Mouse (Mus musculus) mature B cell (primary cell): Measurements from ENCODE around the gene Dcpp1.
"Not testable (repeated sequence)": the region's sequence is repeated elsewhere in the genome, so short reads cannot be mapped to it uniquely, and the experiment has no call there.

Source experiments
- in situ Hi-C: fragments of 300-500 bp; cut with MboI; formaldehyde crosslinking; loops from 2 replicates; pipeline ENCODE4 v1.14.3; 2019

Gene Dcpp1

DNA sequence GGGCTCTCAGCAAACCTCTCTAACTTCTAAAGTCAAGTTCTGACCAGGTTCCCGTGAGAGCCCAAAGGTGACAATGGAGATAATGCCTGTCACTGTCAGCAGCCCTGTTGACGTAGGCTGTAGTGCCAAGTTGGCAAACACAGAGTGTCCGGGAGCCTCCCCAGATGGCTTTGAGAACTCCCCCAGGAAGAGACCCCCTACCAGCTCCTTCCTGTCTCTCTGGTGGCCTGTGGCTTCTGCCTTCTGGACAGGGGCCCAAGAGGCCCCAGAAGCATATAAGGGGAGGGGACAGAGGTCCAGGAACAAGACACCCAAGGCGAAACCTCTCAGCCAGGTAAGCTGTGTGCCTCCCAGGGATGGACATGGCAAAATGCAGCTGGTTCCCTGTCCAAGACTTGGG is at the start of gene Dcpp1, which contains the start of gene Dcpp2:
Gene Dcpp1 (plus strand): TSS at position 301 of the 400 bp plus-strand sequence.
Gene Dcpp2 (plus strand): TSS at position 305 of the 400 bp plus-strand sequence.
- in situ Hi-C loops: not testable (repeated sequence)

DNA sequence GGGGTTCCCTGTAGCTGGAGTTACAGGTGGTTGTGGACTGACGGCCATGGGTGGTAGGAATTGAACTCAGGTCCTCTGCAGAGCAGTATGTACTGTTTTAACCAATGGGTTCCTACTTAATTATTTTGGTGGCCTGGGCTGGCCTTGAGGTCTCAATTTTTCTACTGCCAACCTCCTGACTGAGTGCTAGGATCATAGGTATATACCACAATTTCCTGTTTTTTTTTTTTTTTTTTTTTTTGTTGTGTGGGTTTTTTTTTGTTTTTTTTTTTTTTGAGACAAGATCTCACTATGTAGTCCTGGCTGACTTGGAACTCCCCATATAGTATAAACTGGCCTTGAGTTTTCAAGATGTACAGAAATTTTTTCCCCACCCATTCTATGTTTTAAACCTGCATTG is 49.5 kb upstream of the Dcpp1 start:
- in situ Hi-C loops: no loop called here

DNA sequence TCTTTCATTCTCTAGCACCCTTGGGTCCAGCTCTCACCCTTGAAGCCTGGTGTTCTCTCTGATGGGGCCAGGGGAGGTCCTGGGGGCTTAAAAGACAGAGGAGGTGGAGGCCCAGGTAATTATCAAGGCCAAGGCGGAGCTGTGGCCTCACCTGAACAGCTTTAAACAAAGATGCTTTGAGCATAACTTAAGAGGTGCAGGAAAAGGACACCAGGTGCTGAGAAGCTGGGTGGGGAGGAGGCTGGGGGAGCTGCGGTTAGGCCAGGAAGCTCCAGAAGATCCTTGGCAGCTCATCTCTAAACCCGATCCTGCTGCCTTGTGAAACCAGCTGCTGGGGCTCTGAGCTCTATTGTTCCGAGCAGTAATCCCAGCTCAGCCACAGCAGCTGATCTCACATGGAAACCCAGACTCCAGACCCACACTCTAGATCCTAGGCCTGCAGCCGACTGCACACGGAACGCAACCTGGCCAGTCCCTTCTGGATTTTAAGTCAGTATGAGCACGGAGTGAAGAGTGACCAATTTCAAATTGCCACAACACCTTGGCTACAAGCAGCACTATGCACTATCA is 44.6 kb upstream of the Dcpp1 start, which contains the start of gene Prss33:
Gene Prss33 (minus strand): TSS at position 51 of the 570 bp plus-strand sequence.
- in situ Hi-C loops: loop anchor here (5.0 kb wide), 1 partner anchor 59 kb away; no protein-coding TSS in a partner anchor

DNA sequence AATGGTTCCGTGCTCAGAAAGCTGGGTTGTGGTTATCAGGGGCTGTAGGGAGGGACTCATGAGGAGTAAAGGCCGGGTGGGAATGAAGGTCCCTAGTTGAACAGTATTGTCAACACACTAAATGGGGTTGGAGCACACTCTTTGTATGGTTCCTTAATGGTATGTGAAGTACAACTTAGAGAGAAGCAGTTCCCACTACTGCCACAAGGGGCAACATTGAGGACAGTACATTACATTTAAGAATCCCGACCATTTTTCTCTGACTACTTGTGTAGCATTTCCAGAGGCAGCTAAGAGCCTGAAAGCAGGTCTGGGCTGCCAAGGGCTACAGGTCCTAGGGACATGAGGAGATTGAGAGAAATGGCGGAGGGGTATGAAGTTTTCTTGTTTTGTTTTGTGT is 39.5 kb upstream of the Dcpp1 start:
- in situ Hi-C loops: no loop called here

GRCm38 (mm10) chr17:23843141-23843811 is 37.4 kb upstream of the Dcpp1 start:
- in situ Hi-C loops: no loop called here

GRCm38 (mm10) chr17:23843812-23844273 is 36.8 kb upstream of the Dcpp1 start, which contains the start of the genes Prss32 and Prss41:
Prss32 (plus strand) TSS chr17:23843855.
Prss41 (minus strand) TSS chr17:23844172.
- in situ Hi-C loops: no loop called here

DNA sequence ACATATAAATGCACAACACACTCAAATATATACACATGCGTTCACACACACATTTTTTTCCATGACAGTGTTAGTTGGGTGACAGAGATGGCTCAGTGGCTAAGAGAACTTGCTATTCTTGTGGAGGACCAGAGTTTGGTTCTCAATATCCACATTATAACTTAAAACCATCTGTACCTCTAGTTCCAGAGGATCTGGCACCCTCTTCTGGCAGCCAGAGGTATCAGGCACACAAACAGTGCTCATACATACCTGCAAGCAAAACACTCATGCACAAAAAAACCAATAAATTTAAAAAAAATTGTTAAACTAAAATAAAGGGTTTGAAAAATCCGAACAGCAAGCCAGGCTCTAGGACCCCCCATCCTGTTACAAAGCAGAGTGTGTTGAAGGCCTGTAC is 30.6 kb upstream of the Dcpp1 start:
- in situ Hi-C loops: loop anchor here (10.0 kb wide), 1 partner anchor 115 kb away; no protein-coding TSS in a partner anchor

GRCm38 (mm10) chr17:23850853-23851749 is 29.6 kb upstream of the Dcpp1 start:
- in situ Hi-C loops: loop anchor here (10.0 kb wide), 1 partner anchor 114 kb away; no protein-coding TSS in a partner anchor

GRCm38 (mm10) chr17:23853292-23853691 is 27.4 kb upstream of the Dcpp1 start:
- in situ Hi-C loops: loop anchor here (10.0 kb wide), 1 partner anchor 112 kb away; no protein-coding TSS in a partner anchor

DNA sequence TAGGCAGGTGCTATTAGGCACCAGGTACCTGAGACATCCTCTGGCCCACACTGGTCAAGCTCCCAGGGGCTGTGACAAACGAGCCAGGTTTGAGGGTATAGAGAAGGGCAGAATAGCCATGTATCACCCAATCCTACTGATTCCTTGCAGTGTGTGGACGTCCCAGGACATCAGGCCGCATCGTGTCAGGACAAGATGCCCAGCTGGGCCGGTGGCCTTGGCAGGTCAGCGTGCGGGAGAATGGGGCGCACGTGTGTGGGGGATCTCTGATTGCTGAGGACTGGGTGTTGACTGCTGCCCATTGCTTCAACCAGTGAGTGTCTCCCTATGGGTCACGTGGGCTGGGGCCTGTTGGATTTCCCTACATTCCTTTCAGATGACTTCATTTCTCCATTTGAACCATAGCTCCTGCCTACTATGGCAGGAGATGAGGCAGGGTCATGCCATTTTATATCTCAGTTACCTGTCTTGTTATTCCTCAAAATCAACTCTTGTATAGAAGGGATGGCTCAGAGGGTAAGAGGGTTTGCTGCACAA is 26.4 kb upstream of the Dcpp1 start:
- in situ Hi-C loops: loop anchor here (10.0 kb wide), 1 partner anchor 111 kb away; no protein-coding TSS in a partner anchor

GRCm38 (mm10) chr17:23857193-23857592 is 23.5 kb upstream of the Dcpp1 start:
- in situ Hi-C loops: loop anchor here (10.0 kb wide), 1 partner anchor 108 kb away; no protein-coding TSS in a partner anchor

DNA sequence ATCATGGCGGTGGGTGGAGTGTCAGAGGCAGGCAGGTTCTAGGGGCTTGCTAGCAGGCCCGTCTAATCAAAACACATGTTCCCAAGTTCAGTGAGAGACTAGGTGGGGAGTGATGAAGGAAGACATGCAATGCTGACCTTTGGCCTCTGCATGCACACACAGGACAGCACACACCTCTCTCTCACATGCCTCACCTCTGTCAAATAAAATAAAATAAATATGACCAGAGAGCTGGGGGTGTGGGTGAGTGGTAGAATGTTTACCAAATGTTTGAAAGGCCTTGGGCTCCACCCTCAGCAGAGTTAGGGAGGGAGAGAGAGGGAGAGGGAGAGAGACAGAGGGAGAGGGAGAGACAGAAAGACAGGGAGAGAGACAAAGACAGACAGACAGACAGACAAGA is 22.8 kb upstream of the Dcpp1 start:
- in situ Hi-C loops: loop anchor here (10.0 kb wide), 1 partner anchor 107 kb away; no protein-coding TSS in a partner anchor

DNA sequence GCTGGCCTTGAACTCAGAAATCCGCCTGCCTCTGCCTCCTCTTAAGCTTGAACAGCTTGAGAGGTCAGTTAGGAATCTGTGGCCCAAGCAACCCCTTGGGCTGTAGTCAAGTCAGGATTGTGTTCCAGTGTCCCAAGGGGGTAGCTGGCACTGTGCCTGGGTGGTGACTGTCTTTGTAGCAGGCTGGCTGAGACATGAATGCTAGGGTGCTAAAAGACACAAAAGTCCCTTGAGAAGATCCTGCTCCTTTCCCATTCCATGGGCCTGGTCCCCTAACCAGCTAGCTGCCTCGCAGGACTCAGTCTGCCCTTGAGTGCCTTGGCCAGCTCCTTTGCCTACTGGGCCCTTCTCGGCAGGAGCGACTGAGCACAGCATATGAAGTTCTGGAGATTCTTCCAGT is 17.8 kb upstream of the Dcpp1 start:
- in situ Hi-C loops: no loop called here

DNA sequence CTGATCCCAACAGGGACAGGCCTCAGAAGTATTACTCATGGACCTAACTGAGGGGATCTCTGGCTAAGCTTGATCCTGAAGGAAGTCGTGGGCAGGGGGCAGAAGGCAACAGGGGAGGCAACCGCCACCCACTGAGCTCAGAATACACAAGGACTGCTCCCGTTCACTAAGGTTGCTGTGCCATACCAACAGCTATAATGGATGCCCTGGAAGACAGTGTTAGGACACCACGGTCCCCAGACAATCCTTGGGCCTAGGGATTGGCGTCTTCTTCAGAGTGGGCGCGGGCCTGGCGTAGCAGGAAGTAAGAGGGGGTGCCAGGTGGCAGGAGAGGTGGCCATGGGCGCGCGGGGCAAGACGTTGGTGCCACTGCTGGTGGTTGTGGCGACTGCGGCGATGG is 12.9 kb upstream of the Dcpp1 start, which contains the start of gene Prss21:
Gene Prss21 (plus strand): TSS at position 301 of the 400 bp plus-strand sequence.
- in situ Hi-C loops: no loop called here

- in situ Hi-C loops: no loop called here
These were observed 12.2 kb upstream of the Dcpp1 start for GRCm38 (mm10) chr17:23868513-23868912.

DNA sequence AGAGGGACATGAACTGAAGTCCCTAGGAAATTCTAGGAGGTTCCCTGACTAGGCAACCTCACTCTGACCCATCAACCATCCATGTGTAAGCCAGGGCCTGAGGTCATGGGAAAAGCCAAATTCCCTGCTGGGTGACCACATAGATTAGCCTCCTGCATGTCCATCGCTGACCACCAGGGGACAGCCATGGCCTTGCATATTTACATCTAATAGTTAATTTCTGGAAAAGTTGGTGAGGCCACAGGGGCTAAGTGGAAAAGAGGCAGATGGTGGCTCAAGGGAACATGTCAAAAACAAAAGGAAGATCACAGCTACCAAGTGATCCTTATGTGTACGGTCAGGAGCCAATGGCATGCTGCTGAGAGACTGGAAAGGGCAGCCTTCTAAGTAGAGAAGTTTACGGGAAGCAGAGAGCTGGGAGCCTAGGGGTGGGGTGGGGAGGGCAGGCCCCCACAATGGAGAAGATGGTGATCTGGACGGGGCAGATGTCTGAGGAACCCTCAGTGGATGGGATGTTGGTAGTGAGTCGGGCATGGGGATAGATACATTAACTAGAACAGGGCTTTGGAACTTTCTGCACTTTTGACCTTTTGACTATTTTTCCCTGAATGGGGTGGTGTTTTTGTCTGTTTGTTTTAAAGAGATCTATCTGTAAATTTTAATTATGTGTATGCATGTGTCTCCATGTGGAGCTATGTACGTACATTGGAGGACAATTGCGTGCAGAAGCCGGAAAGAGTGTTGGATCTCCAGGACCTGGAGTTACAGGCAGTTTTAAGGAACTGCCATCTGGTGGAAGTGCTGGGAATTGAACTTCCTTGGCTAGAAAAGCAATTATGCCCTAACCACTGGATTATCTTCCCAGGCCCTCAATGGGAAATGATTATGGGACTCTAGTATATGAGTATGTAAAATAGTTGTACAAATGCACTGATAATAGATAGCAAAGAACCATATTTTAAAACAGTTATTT is 6.5 kb upstream of the Dcpp1 start:
- in situ Hi-C loops: no loop called here

DNA sequence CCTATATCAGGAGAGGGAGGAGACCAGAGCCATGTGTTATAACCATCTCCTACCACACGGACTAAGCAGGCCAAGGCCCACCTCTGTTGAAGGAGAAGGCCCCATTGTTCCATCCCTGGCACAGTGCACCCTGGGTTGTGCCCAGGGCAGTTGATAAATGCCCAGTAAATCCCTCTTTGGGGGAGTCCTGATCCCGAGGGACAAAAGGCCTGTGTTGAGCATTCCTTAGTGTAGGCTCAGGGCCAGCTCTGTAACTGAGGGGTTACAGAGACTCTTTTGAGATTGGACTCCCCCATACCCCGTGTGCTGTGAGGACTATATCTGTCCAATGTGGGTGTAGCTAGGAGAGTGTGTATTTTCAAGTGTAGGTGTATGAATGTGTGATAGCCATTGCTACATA is 3.9 kb upstream of the Dcpp1 start:
- in situ Hi-C loops: no loop called here

DNA sequence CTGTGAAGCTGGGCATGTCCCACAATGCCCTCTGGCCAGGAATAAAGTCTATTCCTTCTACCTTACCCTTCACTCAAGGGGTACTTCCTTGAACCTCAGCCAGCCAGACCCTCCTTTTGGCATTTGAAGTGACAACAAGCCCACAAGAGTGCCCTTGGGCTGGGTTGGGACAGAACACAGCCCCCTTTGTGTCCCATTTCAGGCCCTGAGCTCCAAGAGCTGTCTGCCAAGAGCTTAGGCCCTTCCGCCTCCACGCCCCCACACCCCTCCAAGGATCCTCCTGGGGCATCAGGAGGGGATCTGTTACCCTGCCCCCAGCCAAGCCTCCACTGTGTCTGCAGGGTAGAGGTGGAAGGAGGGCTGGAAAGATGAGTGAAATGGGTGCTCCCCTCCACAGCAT is 3.5 kb upstream of the Dcpp1 start:
- in situ Hi-C loops: no loop called here

- in situ Hi-C loops: not testable (repeated sequence)
These were observed 36.5 kb downstream of the Dcpp1 start, which contains the start of gene Dcpp3 for GRCm38 (mm10) chr17:23917158-23917557. Dcpp3 (plus strand) TSS chr17:23917458.

DNA sequence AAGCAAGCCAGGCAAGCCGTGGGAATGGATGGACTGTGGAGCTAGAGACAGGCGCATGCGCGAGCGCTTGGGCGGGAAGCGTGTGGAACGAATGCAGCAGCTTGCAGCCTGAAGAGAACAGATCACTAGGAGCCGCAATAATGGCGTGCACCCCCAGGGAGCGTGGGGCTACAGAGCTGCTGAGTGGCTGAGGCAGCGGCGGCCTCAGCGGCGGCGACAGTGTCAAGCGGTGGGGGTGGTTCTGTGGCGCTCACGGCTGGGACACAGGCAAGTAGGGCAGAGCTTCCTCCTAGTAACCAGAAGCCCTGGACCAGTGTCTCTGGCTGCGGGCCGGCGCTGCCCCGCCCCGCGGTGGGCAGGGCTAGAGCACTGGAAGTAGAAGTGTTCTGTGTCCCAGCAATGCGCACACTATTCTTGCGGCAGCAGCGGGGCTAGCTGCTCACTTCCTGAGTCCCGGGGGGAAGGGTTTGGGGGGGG is 43.9 kb downstream of the Dcpp1 start:
- in situ Hi-C loops: no loop called here
